Mouse (Mus musculus) heart, postnatal 0 days (tissue): ENCODE measurements around the gene Tmem129.

Source experiments
- CTCF ChIP-seq: IDR thresholded peaks from 2 replicates; pipeline ENCODE4 v1.5.1; 2016; ENCODE audit warnings: antibody characterized with exemption, control low read depth, low read depth
- EP300 ChIP-seq: IDR thresholded peaks from 2 replicates; pipeline ENCODE4 v1.6.1; 2016; ENCODE audit warnings: antibody characterized with exemption, low read depth

DNA sequence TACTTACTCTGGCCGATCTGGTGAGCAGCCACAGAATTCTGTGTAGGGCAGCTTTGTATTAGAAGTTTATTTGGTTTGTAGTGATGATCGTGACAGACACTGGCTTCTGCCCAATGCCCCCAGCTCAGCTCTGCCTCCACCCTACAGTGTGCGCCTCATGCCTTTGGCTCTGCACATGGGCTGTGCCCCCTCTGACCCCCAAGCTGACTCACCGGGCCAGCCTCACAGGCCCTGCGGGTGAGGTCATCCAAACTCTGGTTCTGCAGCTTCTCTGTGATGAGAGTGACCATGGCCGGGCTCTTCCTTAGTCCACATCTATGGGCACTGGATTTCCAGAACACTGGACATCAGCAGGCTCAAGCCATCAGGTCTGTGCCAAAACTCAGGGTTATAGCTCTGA, 43.8 kb downstream of the Tmem129 start:
- TF ChIP-seq CTCF (no peak), EP300 (no peak)
